Mouse (Mus musculus) intestine, postnatal 0 days (tissue): ENCODE measurements around the gene Dab1. TPM values are rescaled to one million over a fixed set of nuclear protein-coding genes. Genes with fewer than 3 reads are reported as not detected.
A peak's percentile ranks its signal among the peaks of the same experiment; 100 is the strongest.

ENCODE experiments used
- ATAC-seq: fragments of 200-750 bp; cut with Nextera tagmentation; 2 replicates; pipeline ENCODE4 v1.8.0; 2017; ENCODE audit warnings: mild to moderate bottlenecking, moderate TSS enrichment, moderate library complexity
- H3K27ac ChIP-seq: fragments of 300-500 bp; sonication (generic); 2 replicates; pipeline ENCODE4 v1.5.1; 2014; ENCODE audit warnings: mild to moderate bottlenecking, low read depth, low read length, moderate library complexity
- H3K27me3 ChIP-seq: fragments of 300-500 bp; sonication (generic); replicated peaks from 2 replicates; pipeline ENCODE4 v1.6.1; 2014; ENCODE audit warnings: low read length, mixed read lengths; ENCODE audit not compliant: control insufficient read depth, insufficient read depth
- H3K36me3 ChIP-seq: fragments of 300-500 bp; sonication (generic); 2 replicates; pipeline ENCODE4 v1.6.1; 2014; ENCODE audit warnings: mild to moderate bottlenecking, moderate library complexity; ENCODE audit not compliant: control insufficient read depth, insufficient read depth
- H3K4me1 ChIP-seq: fragments of 300-500 bp; sonication (generic); replicated peaks from 2 replicates; pipeline ENCODE4 v1.6.1; 2014; ENCODE audit warnings: antibody characterized with exemption, low read length, mixed read lengths; ENCODE audit not compliant: control insufficient read depth, insufficient read depth
- H3K4me2 ChIP-seq: fragments of 300-500 bp; sonication (generic); replicated peaks from 2 replicates; pipeline ENCODE4 v1.6.1; 2014; ENCODE audit warnings: low read depth, mild to moderate bottlenecking, moderate library complexity
- H3K4me3 ChIP-seq: fragments of 300-500 bp; sonication (generic); 2 replicates; pipeline ENCODE4 v1.5.1; 2014; ENCODE audit warnings: low read depth, low read length
- H3K9ac ChIP-seq: fragments of 300-500 bp; sonication (generic); 2 replicates; pipeline ENCODE4 v1.6.1; 2014; ENCODE audit warnings: mild to moderate bottlenecking, low read depth, low read length
- H3K9me3 ChIP-seq: fragments of 300-500 bp; sonication (generic); 2 replicates; pipeline ENCODE4 v1.6.1; 2016; ENCODE audit warnings: mixed run types; ENCODE audit not compliant: control insufficient read depth
- CTCF ChIP-seq: sonication (generic); IDR thresholded peaks from 2 replicates; pipeline ENCODE4 v1.5.1; 2016; ENCODE audit warnings: low read depth, mild to moderate bottlenecking, control low read depth, antibody characterized with exemption, moderate library complexity
- WGBS: fragments of 180-500 bp; shearing (Covaris S2); extraction: QIAGEN DNeasy Blood & Tissue Kit; methylation state at CpG from one replicate; pipeline ENCODE4 v1.1.7; 2014; 5-methylcytosine and 5-hydroxymethylcytosine counted together
- polyA plus RNA-seq: library from polyadenylated mRNA; unstranded; fragments of >200 nt; fragmentation: Nextera tagmentation; extraction: Ambion mirVana; gene quantifications from 2 replicates; pipeline ENCODE4 v1.2.1, GENCODE M21; 2015

Gene Dab1
- polyA plus RNA-seq, 1 experiment from 2014 or later: 61.3 TPM

- no peak overlapping the region for H3K4me2 ChIP-seq
- H3K27me3 ChIP-seq: no peaks in the 10 kb centered on the region
- no peaks in the 10 kb centered on the region for H3K9me3 ChIP-seq
- H3K4me3 ChIP-seq: no peak overlapping the region
- peak; percentile 32; the same call in 1 of the 2 replicates for ATAC-seq
- 20% methylated on average over 4 of the region's 4 CpGs for WGBS
- peaks cover 5% of the 10 kb centered on the region; the same call in 1 of the 2 replicates for H3K4me1 ChIP-seq
- H3K27ac ChIP-seq: no peak overlapping the region
- H3K9ac ChIP-seq: no peak overlapping the region
- H3K36me3 ChIP-seq: no peaks in the 10 kb centered on the region
- no peak for TF ChIP-seq CTCF
Measured at GRCm38 (mm10) chr4:104500646-104501045, 881.5 kb downstream of the Dab1 start.

GRCm38 (mm10) chr4:104501245-104501644 lies 882.1 kb downstream of the Dab1 start:
- Histone ChIP-seq H3K4me2 (no peak overlapping the region), H3K9me3 (no peaks in the 10 kb centered on the region), H3K27me3 (no peaks in the 10 kb centered on the region), H3K27ac (no peak overlapping the region), H3K36me3 (no peaks in the 10 kb centered on the region), H3K4me3 (no peak overlapping the region), H3K9ac (no peak overlapping the region), H3K4me1 (peaks cover 8% of the 10 kb centered on the region; the same call in 1 of the 2 replicates)
- WGBS: 68% methylated on average over 4 of the region's 4 CpGs
- no peak for ATAC-seq
- no peak for TF ChIP-seq CTCF

DNA sequence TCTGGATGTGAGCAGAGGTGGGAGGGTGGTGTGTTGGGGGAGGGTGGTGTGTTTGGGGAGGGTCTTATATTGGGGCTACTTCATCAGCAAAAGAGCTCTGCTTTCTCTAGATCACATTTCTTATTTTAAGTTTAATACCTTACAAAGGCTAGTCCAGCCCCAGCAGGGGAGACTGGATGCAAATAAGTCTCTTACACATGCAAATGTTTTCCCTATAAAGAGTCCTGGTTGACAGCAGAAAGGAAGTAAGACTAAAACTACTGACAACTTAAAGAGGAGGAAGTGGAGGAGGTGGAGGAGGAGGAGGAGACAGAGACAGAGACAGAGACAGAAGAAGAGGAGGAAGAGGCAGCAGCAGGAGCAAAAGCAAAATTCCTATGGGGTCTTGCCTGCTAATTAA lies 885.8 kb downstream of the Dab1 start:
- Histone ChIP-seq H3K4me1 (peaks cover 4% of the 10 kb centered on the region; the same call in 1 of the 2 replicates), H3K27me3 (no peaks in the 10 kb centered on the region), H3K4me2 (no peak overlapping the region), H3K27ac (no peak overlapping the region), H3K9me3 (no peaks in the 10 kb centered on the region), H3K9ac (no peak overlapping the region), H3K4me3 (no peak overlapping the region), H3K36me3 (no peaks in the 10 kb centered on the region)
- no peak for ATAC-seq
- no peak for TF ChIP-seq CTCF

- no peak overlapping the region for H3K4me2 ChIP-seq
- H3K36me3 ChIP-seq: no peaks in the 10 kb centered on the region
- no peaks in the 10 kb centered on the region for H3K9me3 ChIP-seq
- TF ChIP-seq CTCF: no peak
- H3K4me1 ChIP-seq: peaks cover 8% of the 10 kb centered on the region; the same call in 1 of the 2 replicates
- no peaks in the 10 kb centered on the region for H3K27me3 ChIP-seq
- 53% methylated on average over 5 of the region's 5 CpGs for WGBS
- no peak overlapping the region for H3K4me3 ChIP-seq
- no peak overlapping the region for H3K9ac ChIP-seq
- ATAC-seq: no peak
- no peak overlapping the region for H3K27ac ChIP-seq
Measured at GRCm38 (mm10) chr4:104509230-104509985, 890.2 kb downstream of the Dab1 start.

DNA sequence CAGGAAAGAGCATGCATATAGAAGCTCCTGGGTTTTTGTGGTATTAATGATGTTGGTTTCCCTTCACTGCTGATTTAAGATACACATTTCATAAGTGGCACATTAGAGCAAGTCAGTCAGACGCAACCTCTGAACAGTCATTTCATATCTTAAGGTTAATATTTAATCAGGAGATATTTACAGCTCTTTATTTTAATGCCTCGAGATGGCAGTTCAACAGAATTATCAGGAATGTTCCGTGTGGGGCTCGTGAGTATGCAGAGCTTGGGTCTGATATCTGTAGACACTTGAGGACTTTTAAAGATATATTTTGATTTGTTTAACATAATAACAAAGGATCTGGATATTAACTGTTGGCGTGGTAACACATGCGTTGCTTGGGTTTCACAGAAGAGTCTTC lies 892.7 kb downstream of the Dab1 start:
- Histone ChIP-seq H3K4me1 (peaks cover 5% of the 10 kb centered on the region; the same call in 1 of the 2 replicates), H3K9ac (no peak overlapping the region), H3K27ac (no peak overlapping the region), H3K4me2 (peak overlapping the region; percentile 50), H3K36me3 (no peaks in the 10 kb centered on the region), H3K9me3 (no peaks in the 10 kb centered on the region), H3K27me3 (no peaks in the 10 kb centered on the region), H3K4me3 (no peak overlapping the region)
- WGBS: 47% methylated on average over 6 of the region's 6 CpGs
- no peak for TF ChIP-seq CTCF
- peak; percentile 18; the same call in 1 of the 2 replicates for ATAC-seq

- TF ChIP-seq CTCF: no peak
- H3K9me3 ChIP-seq: no peaks in the 10 kb centered on the region
- peak overlapping the region; percentile 46 for H3K27ac ChIP-seq
- no peaks in the 10 kb centered on the region for H3K36me3 ChIP-seq
- H3K4me2 ChIP-seq: peak overlapping the region; percentile 50
- no peaks in the 10 kb centered on the region for H3K27me3 ChIP-seq
- whole genome bisulfite sequencing: 47% methylated on average over 8 of the region's 8 CpGs
- peaks cover 5% of the 10 kb centered on the region; the same call in 1 of the 2 replicates for H3K4me1 ChIP-seq
- H3K9ac ChIP-seq: no peak overlapping the region
- peak; percentile 50; the same call in 1 of the 2 replicates for ATAC-seq
- no peak overlapping the region for H3K4me3 ChIP-seq
Measured at GRCm38 (mm10) chr4:104512513-104512912, 893.4 kb downstream of the Dab1 start.
